Mouse (Mus musculus): Measurements from ENCODE around the gene Kmt2d. TPM values are rescaled to one million over a fixed set of nuclear protein-coding genes. Genes with fewer than 3 reads are reported as not detected.
A peak's percentile ranks its signal among the peaks of the same experiment; 100 is the strongest.

Kmt2d gene
- polyA plus RNA-seq, 1 experiment from 2014 or later, result 8.5 TPM

- H3K4me3 ChIP-seq (ENCODE audit: low read length), result peak within 1 kb of the TSS; percentile 87
- H3K4me2 ChIP-seq (ENCODE audit: low read depth, low read length), result peak within 1 kb of the TSS; percentile 75
- peak; percentile 95 for ATAC-seq (replicated peaks; ENCODE audit: extremely low read depth, insufficient read depth, low FRiP score)
- H3K27ac ChIP-seq (ENCODE audit: low read length), result peak within 1 kb of the TSS; percentile 100
- peaks cover 28% of the 10 kb centered on the region for H3K36me3 ChIP-seq (ENCODE audit: control insufficient read depth, insufficient read depth)
- H3K4me1 ChIP-seq (ENCODE audit: control insufficient read depth, insufficient read depth, low read length), result peaks cover 36% of the 10 kb centered on the region
- WGBS, result under 1% methylated on average over 54 of the region's 66 CpGs
- no peaks in the 10 kb centered on the region for H3K27me3 ChIP-seq (ENCODE audit: control insufficient read depth, insufficient read depth, low read length)
- H3K9me3 ChIP-seq (replicated peaks; ENCODE audit: control insufficient read depth, low read length), result no peaks in the 10 kb centered on the region
- H3K9ac ChIP-seq (ENCODE audit: low read length), result peak within 1 kb of the TSS; percentile 96
Observed at GRCm38 (mm10) chr15:98830736-98831683, 40.0 kb downstream of the Kmt2d start, which contains the start of gene Prkag1. Gene Prkag1 (minus strand): TSS chr15:98831521.

- Histone ChIP-seq H3K9ac (ENCODE audit: low read length) (peak overlapping the region; percentile 25; the same call in 1 of the 2 replicates), H3K36me3 (ENCODE audit: control insufficient read depth, insufficient read depth) (peaks cover 28% of the 10 kb centered on the region), H3K4me2 (ENCODE audit: low read depth, low read length) (no peak overlapping the region), H3K4me1 (ENCODE audit: control insufficient read depth, insufficient read depth, low read length) (peaks cover 31% of the 10 kb centered on the region), H3K27me3 (ENCODE audit: control insufficient read depth, insufficient read depth, low read length) (no peaks in the 10 kb centered on the region), H3K27ac (ENCODE audit: low read length) (no peak overlapping the region), H3K9me3 (replicated peaks; ENCODE audit: control insufficient read depth, low read length) (no peaks in the 10 kb centered on the region), H3K4me3 (ENCODE audit: low read length) (no peak overlapping the region)
- WGBS, result 80% methylated on average over 7 of the region's 7 CpGs
- no peak for ATAC-seq (replicated peaks; ENCODE audit: extremely low read depth, insufficient read depth, low FRiP score)
Observed at GRCm38 (mm10) chr15:98827611-98828011, 43.4 kb downstream of the Kmt2d start.

GRCm38 (mm10) chr15:98823434-98823833 is 47.6 kb downstream of the Kmt2d start:
- Histone ChIP-seq H3K27me3 (ENCODE audit: control insufficient read depth, insufficient read depth, low read length) (no peaks in the 10 kb centered on the region), H3K4me2 (ENCODE audit: low read depth, low read length) (no peak overlapping the region), H3K27ac (ENCODE audit: low read length) (no peak overlapping the region), H3K36me3 (ENCODE audit: control insufficient read depth, insufficient read depth) (peaks cover 35% of the 10 kb centered on the region), H3K4me1 (ENCODE audit: control insufficient read depth, insufficient read depth, low read length) (peaks cover 21% of the 10 kb centered on the region), H3K9me3 (replicated peaks; ENCODE audit: control insufficient read depth, low read length) (no peaks in the 10 kb centered on the region), H3K4me3 (ENCODE audit: low read length) (no peak overlapping the region), H3K9ac (ENCODE audit: low read length) (no peak overlapping the region)
- no peak for ATAC-seq (replicated peaks; ENCODE audit: extremely low read depth, insufficient read depth, low FRiP score)
- WGBS, result 76% methylated on average over 3 of the region's 3 CpGs

GRCm38 (mm10) chr15:98822147-98822546 is 48.9 kb downstream of the Kmt2d start:
- Histone ChIP-seq H3K27ac (ENCODE audit: low read length) (no peak overlapping the region), H3K4me3 (ENCODE audit: low read length) (no peak overlapping the region), H3K4me1 (ENCODE audit: control insufficient read depth, insufficient read depth, low read length) (peaks cover 11% of the 10 kb centered on the region), H3K36me3 (ENCODE audit: control insufficient read depth, insufficient read depth) (peaks cover 39% of the 10 kb centered on the region), H3K9me3 (replicated peaks; ENCODE audit: control insufficient read depth, low read length) (no peaks in the 10 kb centered on the region), H3K27me3 (ENCODE audit: control insufficient read depth, insufficient read depth, low read length) (no peaks in the 10 kb centered on the region), H3K9ac (ENCODE audit: low read length) (no peak overlapping the region), H3K4me2 (ENCODE audit: low read depth, low read length) (no peak overlapping the region)
- 91% methylated on average over 5 of the region's 5 CpGs for WGBS
- ATAC-seq (replicated peaks; ENCODE audit: extremely low read depth, insufficient read depth, low FRiP score), result no peak

- no peak for ATAC-seq (replicated peaks; ENCODE audit: extremely low read depth, insufficient read depth, low FRiP score)
- H3K27me3 ChIP-seq (ENCODE audit: control insufficient read depth, insufficient read depth, low read length), result no peaks in the 10 kb centered on the region
- peaks cover 46% of the 10 kb centered on the region for H3K36me3 ChIP-seq (ENCODE audit: control insufficient read depth, insufficient read depth)
- H3K9ac ChIP-seq (ENCODE audit: low read length), result no peak overlapping the region
- peak overlapping the region; percentile 5; the same call in 1 of the 2 replicates for H3K27ac ChIP-seq (ENCODE audit: low read length)
- no peaks in the 10 kb centered on the region for H3K9me3 ChIP-seq (replicated peaks; ENCODE audit: control insufficient read depth, low read length)
- H3K4me1 ChIP-seq (ENCODE audit: control insufficient read depth, insufficient read depth, low read length), result peaks cover 10% of the 10 kb centered on the region; the same call in 1 of the 2 replicates
- no peak overlapping the region for H3K4me3 ChIP-seq (ENCODE audit: low read length)
- 45% methylated on average over 10 of the region's 10 CpGs for WGBS
- H3K4me2 ChIP-seq (ENCODE audit: low read depth, low read length), result no peak overlapping the region
Observed at GRCm38 (mm10) chr15:98821403-98821802, 49.6 kb downstream of the Kmt2d start.

GRCm38 (mm10) chr15:98820937-98821336 is 50.1 kb downstream of the Kmt2d start:
- H3K4me3 ChIP-seq (ENCODE audit: low read length), result no peak overlapping the region
- peak overlapping the region; percentile 35; the same call in 1 of the 2 replicates for H3K4me2 ChIP-seq (ENCODE audit: low read depth, low read length)
- H3K27me3 ChIP-seq (ENCODE audit: control insufficient read depth, insufficient read depth, low read length), result no peaks in the 10 kb centered on the region
- H3K4me1 ChIP-seq (ENCODE audit: control insufficient read depth, insufficient read depth, low read length), result peaks cover 10% of the 10 kb centered on the region; the same call in 1 of the 2 replicates
- 0 out of 2 replicates have a peak overlapping the region, but pooled peaks have one; percentile 3 for H3K9ac ChIP-seq (ENCODE audit: low read length)
- WGBS, result 69% methylated on average over 4 of the region's 4 CpGs
- ATAC-seq (replicated peaks; ENCODE audit: extremely low read depth, insufficient read depth, low FRiP score), result no peak
- H3K9me3 ChIP-seq (replicated peaks; ENCODE audit: control insufficient read depth, low read length), result no peaks in the 10 kb centered on the region
- peaks cover 48% of the 10 kb centered on the region for H3K36me3 ChIP-seq (ENCODE audit: control insufficient read depth, insufficient read depth)
- peak overlapping the region; percentile 71 for H3K27ac ChIP-seq (ENCODE audit: low read length)

- H3K36me3 ChIP-seq (ENCODE audit: control insufficient read depth, insufficient read depth), result peaks cover 46% of the 10 kb centered on the region
- no peak for ATAC-seq (replicated peaks; ENCODE audit: extremely low read depth, insufficient read depth, low FRiP score)
- WGBS, result 91% methylated on average over 7 of the region's 7 CpGs
Observed at GRCm38 (mm10) chr15:98818171-98818570, 52.8 kb downstream of the Kmt2d start.

GRCm38 (mm10) chr15:98812741-98813424 is 58.1 kb downstream of the Kmt2d start:
- no peak for ATAC-seq (replicated peaks; ENCODE audit: extremely low read depth, insufficient read depth, low FRiP score)
- peaks cover 18% of the 10 kb centered on the region for H3K4me1 ChIP-seq (ENCODE audit: control insufficient read depth, insufficient read depth, low read length)
- peaks cover 40% of the 10 kb centered on the region for H3K36me3 ChIP-seq (ENCODE audit: control insufficient read depth, insufficient read depth)
- no peak overlapping the region for H3K4me3 ChIP-seq (ENCODE audit: low read length)
- no peak overlapping the region for H3K9ac ChIP-seq (ENCODE audit: low read length)
- H3K27me3 ChIP-seq (ENCODE audit: control insufficient read depth, insufficient read depth, low read length), result peaks cover 16% of the 10 kb centered on the region
- H3K27ac ChIP-seq (ENCODE audit: low read length), result no peak overlapping the region
- no peaks in the 10 kb centered on the region for H3K9me3 ChIP-seq (replicated peaks; ENCODE audit: control insufficient read depth, low read length)
- 87% methylated on average over 20 of the region's 20 CpGs for WGBS
- no peak overlapping the region for H3K4me2 ChIP-seq (ENCODE audit: low read depth, low read length)

More at GRCm38 (mm10) chr15:98818171-98818570, 52.8 kb downstream of the Kmt2d start:
- Histone ChIP-seq H3K9me3 (replicated peaks; ENCODE audit: control insufficient read depth, low read length) (no peaks in the 10 kb centered on the region), H3K27ac (ENCODE audit: low read length) (no peak overlapping the region), H3K4me3 (ENCODE audit: low read length) (no peak overlapping the region), H3K9ac (ENCODE audit: low read length) (no peak overlapping the region), H3K27me3 (ENCODE audit: control insufficient read depth, insufficient read depth, low read length) (no peaks in the 10 kb centered on the region), H3K4me2 (ENCODE audit: low read depth, low read length) (no peak overlapping the region), H3K4me1 (ENCODE audit: control insufficient read depth, insufficient read depth, low read length) (peaks cover 10% of the 10 kb centered on the region; the same call in 1 of the 2 replicates)

Measured in heart, embryonic 16.5 days (tissue).